Mouse (Mus musculus) frontal cortex, adult (tissue): ENCODE measurements around the gene Aqp5.

Experiments
- ATAC-seq: cut with Nextera tagmentation; 2 replicates; pipeline ENCODE4 v1.9.2; 2017; ENCODE audit warnings: mild to moderate bottlenecking, moderate library complexity, mixed read lengths; ENCODE audit not compliant: low TSS enrichment

The Aqp5 gene

GRCm38 (mm10) chr15:99637405-99638123, 47.0 kb downstream of the Aqp5 start:
- ATAC-seq = no peak

- no peak for ATAC-seq
Observed at GRCm38 (mm10) chr15:99638124-99638485, 47.5 kb downstream of the Aqp5 start.

GRCm38 (mm10) chr15:99642622-99643021, 52.0 kb downstream of the Aqp5 start:
- ATAC-seq = no peak

GRCm38 (mm10) chr15:99643832-99644231, 53.2 kb downstream of the Aqp5 start:
- no peak for ATAC-seq
